21 mouse cellular contexts compared by ENCODE assay signal in the genomic region with DNA sequence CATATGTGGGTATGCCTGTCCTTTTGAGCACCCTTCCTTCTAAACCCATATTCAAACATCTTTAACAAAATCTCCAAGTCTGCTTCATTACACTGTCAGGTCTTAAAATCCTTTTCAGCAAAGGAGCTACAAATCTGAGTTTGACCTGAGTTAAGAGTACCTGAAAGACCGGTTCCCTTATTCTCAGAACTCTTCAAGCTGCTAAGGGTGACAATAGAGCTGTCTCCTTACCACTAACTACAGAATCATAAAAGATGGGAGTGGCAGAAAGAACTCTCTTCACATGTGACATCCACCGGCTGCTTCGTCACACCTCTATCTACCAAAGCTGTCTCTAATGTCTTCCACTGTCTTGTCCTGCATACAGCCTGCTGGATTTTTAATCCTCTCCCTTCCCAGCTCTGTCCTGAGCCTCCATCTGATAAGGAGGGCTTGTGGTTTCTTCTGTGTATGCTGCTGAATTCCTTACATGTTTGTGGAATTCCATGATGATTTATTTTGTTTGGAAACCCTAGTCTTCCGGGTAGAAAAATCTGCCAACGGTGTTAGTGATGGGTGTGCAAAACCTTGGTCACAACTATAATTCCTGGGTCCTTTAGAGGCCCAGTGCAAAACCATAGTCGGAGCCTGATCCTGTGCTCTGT.
DNase-seq lines count a peak whose midpoint lies in the region; ATAC-seq and TF ChIP-seq lines count a peak whose summit lies in the region.
"Had no signal": no experiment of that assay in that cellular context is flagged by ENCODE, and none has a peak within 500 bp of the region (broad histone marks: within the 10 kb centered on the region; RNA-seq: fewer than 3 reads in every experiment).

No protein-coding gene starts in this region.

- H3K36me3 ChIP-seq in intestine, embryonic 14.5 days (ENCODE audit: control insufficient read depth, insufficient read depth, low read length), result no peaks in the 10 kb centered on the region
- no peaks in the 10 kb centered on the region for H3K36me3 ChIP-seq in intestine, postnatal 0 days (ENCODE audit: control insufficient read depth, insufficient read depth)
- no peaks in the 10 kb centered on the region for H3K36me3 ChIP-seq in lung, embryonic 14.5 days (ENCODE audit: insufficient read depth)
- no peaks in the 10 kb centered on the region for H3K36me3 ChIP-seq in embryonic facial prominence, embryonic 15.5 days
- H3K36me3 ChIP-seq: forebrain, embryonic 10.5 days; heart, embryonic 13.5 days; hindbrain, embryonic 13.5 days; limb, embryonic 10.5 days had no signal

- H3K4me2 ChIP-seq in intestine, embryonic 14.5 days (ENCODE audit: low read length), result no peak overlapping the region
- H3K4me2 ChIP-seq in intestine, postnatal 0 days (replicated peaks; ENCODE audit: low read depth), result no peak overlapping the region
- H3K4me2 ChIP-seq in lung, embryonic 14.5 days, result 0 out of 2 replicates have a peak overlapping the region, but pooled peaks have one; percentile 5
- H3K4me2 ChIP-seq in embryonic facial prominence, embryonic 15.5 days (replicated peaks), result no peak overlapping the region
- H3K4me2 ChIP-seq: heart, embryonic 13.5 days; hindbrain, embryonic 13.5 days had no signal

- H3K4me1 ChIP-seq in intestine, embryonic 14.5 days (replicated peaks; ENCODE audit: control insufficient read depth, insufficient read depth, low read length), result peaks cover 7% of the 10 kb centered on the region; the same call in 1 of the 2 replicates
- H3K4me1 ChIP-seq in intestine, postnatal 0 days (replicated peaks; ENCODE audit: control insufficient read depth, insufficient read depth, low read length), result no peaks in the 10 kb centered on the region
- H3K4me1 ChIP-seq in lung, embryonic 14.5 days (ENCODE audit: insufficient read depth), result peaks cover 14% of the 10 kb centered on the region; the same call in 1 of the 2 replicates
- 0 out of 2 replicates have a peak, but pooled peaks cover 2% of the 10 kb centered on the region for H3K4me1 ChIP-seq in embryonic facial prominence, embryonic 15.5 days
- H3K4me1 ChIP-seq: forebrain, embryonic 10.5 days; hindbrain, embryonic 13.5 days; limb, embryonic 10.5 days had no signal

- 0 out of 2 replicates have a peak overlapping the region, but pooled peaks have one; percentile 7 for H3K9ac ChIP-seq in intestine, embryonic 14.5 days (ENCODE audit: low read length)
- no peak overlapping the region for H3K9ac ChIP-seq in intestine, postnatal 0 days (ENCODE audit: low read depth, low read length)
- no peak overlapping the region for H3K9ac ChIP-seq in lung, embryonic 14.5 days
- H3K9ac ChIP-seq in embryonic facial prominence, embryonic 15.5 days, result no peak overlapping the region
- H3K9ac ChIP-seq: heart, embryonic 13.5 days; hindbrain, embryonic 13.5 days; liver, postnatal 0 days had no signal

- 21% methylated on average over 6 of the region's 6 CpGs for WGBS in intestine, embryonic 14.5 days
- WGBS in intestine, postnatal 0 days, result 19% methylated on average over 6 of the region's 6 CpGs
- WGBS in lung, embryonic 14.5 days, result 17% methylated on average over 6 of the region's 6 CpGs
- 43% methylated on average over 6 of the region's 6 CpGs for WGBS in embryonic facial prominence, embryonic 15.5 days

- H3K4me3 ChIP-seq in intestine, embryonic 14.5 days (ENCODE audit: low read depth, low read length), result no peak overlapping the region
- no peak overlapping the region for H3K4me3 ChIP-seq in intestine, postnatal 0 days (ENCODE audit: low read depth, low read length)
- no peak overlapping the region for H3K4me3 ChIP-seq in lung, embryonic 14.5 days (ENCODE audit: low read depth, low read length)
- H3K4me3 ChIP-seq in embryonic facial prominence, embryonic 15.5 days (replicated peaks), result no peak overlapping the region
- H3K4me3 ChIP-seq: forebrain, embryonic 10.5 days; gastrocnemius, adult 2 months; heart, embryonic 13.5 days; hindbrain, embryonic 13.5 days; limb, embryonic 10.5 days had no signal

- no peaks in the 10 kb centered on the region for H3K9me3 ChIP-seq in intestine, embryonic 14.5 days (ENCODE audit: control insufficient read depth, low read length)
- no peaks in the 10 kb centered on the region for H3K9me3 ChIP-seq in intestine, postnatal 0 days (ENCODE audit: control insufficient read depth)
- no peaks in the 10 kb centered on the region for H3K9me3 ChIP-seq in lung, embryonic 14.5 days (ENCODE audit: low read depth, low read length)
- no peaks in the 10 kb centered on the region for H3K9me3 ChIP-seq in embryonic facial prominence, embryonic 15.5 days (replicated peaks)
- H3K9me3 ChIP-seq: forebrain, embryonic 10.5 days; heart, embryonic 13.5 days; hindbrain, embryonic 13.5 days; limb, embryonic 10.5 days had no signal

- no peak for DNase-seq in intestine, embryonic 14.5 days (ENCODE audit: low spot score)
- DNase-seq in lung, embryonic 14.5 days, result peak; percentile 39
- no peak for DNase-seq in lung, adult 18-20 months
- DNase-seq in 3T3-L1 (ENCODE audit: low read depth, low spot score), result peak; percentile 89
- no peak for DNase-seq in layer of hippocampus, adult 9-11 months
- DNase-seq in cerebellum, postnatal 4 days (ENCODE audit: low spot score in 2 of 2), result no peak
- DNase-seq: adrenal gland, adult 8-10 months; B cell, adult 2 months; cerebellum, adult 9-10 months; gastrocnemius, adult 2 months; liver, postnatal 0 days; right cerebral cortex, postnatal 4 days; thymus, postnatal 14 days had no signal

- TF ChIP-seq CTCF in intestine, postnatal 0 days (IDR thresholded peaks at IDR 0.05; ENCODE audit: low read depth), result no peak
- TF ChIP-seq CTCF in lung, embryonic 14.5 days (IDR thresholded peaks at IDR 0.05; ENCODE audit: low read depth), result no peak

- no peak overlapping the region for H3K27ac ChIP-seq in intestine, embryonic 14.5 days (ENCODE audit: low read depth)
- no peak overlapping the region for H3K27ac ChIP-seq in intestine, postnatal 0 days (ENCODE audit: low read depth, low read length)
- H3K27ac ChIP-seq in lung, embryonic 14.5 days (ENCODE audit: low read depth), result no peak overlapping the region; the same call in 1 of the 2 replicates
- 0 out of 2 replicates have a peak overlapping the region, but pooled peaks have one; percentile 4 for H3K27ac ChIP-seq in embryonic facial prominence, embryonic 15.5 days (replicated peaks)
- H3K27ac ChIP-seq: forebrain, embryonic 10.5 days; gastrocnemius, adult 2 months; heart, embryonic 13.5 days; hindbrain, embryonic 13.5 days; limb, embryonic 10.5 days had no signal

- ATAC-seq in intestine, embryonic 14.5 days (replicated peaks; ENCODE audit: low FRiP score, low TSS enrichment, low read depth), result peak; percentile 36; the same call in 1 of the 2 replicates
- ATAC-seq in intestine, postnatal 0 days, result no peak
- ATAC-seq in lung, embryonic 14.5 days (ENCODE audit: insufficient read depth), result peak; percentile 85
- no peak for ATAC-seq in embryonic facial prominence, embryonic 15.5 days (ENCODE audit: insufficient number of reproducible peaks, low FRiP score, low TSS enrichment, low read depth)
- ATAC-seq: inflammation-experienced regulatory T-cells, adult 6 months; liver, postnatal 0 days; midbrain, embryonic 16.5 days had no signal

- H3K27me3 ChIP-seq in intestine, embryonic 14.5 days (replicated peaks; ENCODE audit: control insufficient read depth, insufficient read depth, low read length), result no peaks in the 10 kb centered on the region
- H3K27me3 ChIP-seq in intestine, postnatal 0 days (replicated peaks; ENCODE audit: control insufficient read depth, insufficient read depth, low read length), result no peaks in the 10 kb centered on the region
- H3K27me3 ChIP-seq in lung, embryonic 14.5 days (ENCODE audit: insufficient read depth, low read length), result no peaks in the 10 kb centered on the region
- no peaks in the 10 kb centered on the region for H3K27me3 ChIP-seq in embryonic facial prominence, embryonic 15.5 days
- H3K27me3 ChIP-seq: heart, embryonic 13.5 days; hindbrain, embryonic 13.5 days had no signal

Comparison
In these comparisons a context has a peak if more than half of its experiments do, and no peak if none do; other contexts are left out.
1. ATAC-seq: peak in intestine, embryonic 14.5 days (single experiment) and lung, embryonic 14.5 days (single experiment); none in intestine, postnatal 0 days (single experiment) and embryonic facial prominence, embryonic 15.5 days (single experiment).
2. DNase-seq: peak in lung, embryonic 14.5 days (single experiment) and 3T3-L1 (single experiment); none in intestine, embryonic 14.5 days (single experiment), lung, adult 18-20 months (0 of 2), layer of hippocampus, adult 9-11 months (single experiment) and cerebellum, postnatal 4 days (0 of 2).